Mouse (Mus musculus): ENCODE results near the gene Hapln1. TPM values are rescaled to one million over a fixed set of nuclear protein-coding genes. Genes with fewer than 3 reads are reported as not detected.

The Hapln1 gene
- total and polyA plus RNA-seq, 3 experiments, result under 0.01 TPM; not detected in 2

- no peak for DNase-seq (ENCODE audit: low spot score)
- TF ChIP-seq POLR2AphosphoS5 (IDR thresholded peaks at IDR 0.05; ENCODE audit: insufficient replicate concordance, low read depth, low read length), result no peak
- TF ChIP-seq GATA1 (IDR thresholded peaks at IDR 0.05; ENCODE audit: borderline replicate concordance, low read length), result no peak
- no peak for TF ChIP-seq CTCF (IDR thresholded peaks at IDR 0.05; ENCODE audit: low read depth, low read length)
- TF ChIP-seq GATA2 (IDR thresholded peaks at IDR 0.05; ENCODE audit: borderline replicate concordance, low read depth, low read length), result no peak
- TF ChIP-seq TAL1 (conservative IDR thresholded peaks at IDR 0.05; ENCODE audit: low read depth, low read length), result no peak
- no peak for ATAC-seq (ENCODE audit: extremely low read depth, insufficient number of reproducible peaks, low FRiP score, poor library complexity, severe bottlenecking)
- no peaks in the 10 kb centered on the region; the same call in 1 of the 2 replicates for H3K9me3 ChIP-seq (replicated peaks)
- no peaks in the 10 kb centered on the region for H3K4me1 ChIP-seq (ENCODE audit: insufficient read depth, low read depth, low read length)
- no peaks in the 10 kb centered on the region for H3K27me3 ChIP-seq (ENCODE audit: insufficient read depth, low read length)
- no peaks in the 10 kb centered on the region for H3K36me3 ChIP-seq (replicated peaks)
- no peak overlapping the region for H3K4me3 ChIP-seq (ENCODE audit: low read depth, low read length)
Measured at GRCm38 (mm10) chr13:89528716-89529115, 10.9 kb upstream of the Hapln1 start.

DNA sequence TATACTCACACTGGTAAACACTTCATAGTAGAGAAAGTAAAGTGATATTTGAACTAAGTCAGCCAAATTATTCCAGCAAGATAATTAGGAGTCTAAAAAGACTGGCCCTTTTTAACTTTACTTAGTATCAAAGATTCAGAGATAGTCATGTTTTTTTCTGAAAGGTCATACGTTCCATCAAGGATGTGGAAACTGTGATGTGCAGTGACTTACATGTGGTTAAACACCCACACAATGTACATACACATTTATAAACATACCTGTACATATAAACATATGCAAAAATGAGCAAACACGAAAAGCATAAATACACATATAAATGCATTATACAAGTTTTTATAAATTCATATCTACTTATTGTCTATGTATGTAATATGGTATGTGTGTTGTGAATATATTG lies 9.2 kb upstream of the Hapln1 start:
- TF ChIP-seq GATA1 (IDR thresholded peaks at IDR 0.05; ENCODE audit: borderline replicate concordance, low read length) (no peak), TAL1 (conservative IDR thresholded peaks at IDR 0.05; ENCODE audit: low read depth, low read length) (no peak), POLR2AphosphoS5 (IDR thresholded peaks at IDR 0.05; ENCODE audit: insufficient replicate concordance, low read depth, low read length) (no peak), GATA2 (IDR thresholded peaks at IDR 0.05; ENCODE audit: borderline replicate concordance, low read depth, low read length) (no peak), CTCF (IDR thresholded peaks at IDR 0.05; ENCODE audit: low read depth, low read length) (no peak)
- H3K36me3 ChIP-seq (replicated peaks), result no peaks in the 10 kb centered on the region

DNA sequence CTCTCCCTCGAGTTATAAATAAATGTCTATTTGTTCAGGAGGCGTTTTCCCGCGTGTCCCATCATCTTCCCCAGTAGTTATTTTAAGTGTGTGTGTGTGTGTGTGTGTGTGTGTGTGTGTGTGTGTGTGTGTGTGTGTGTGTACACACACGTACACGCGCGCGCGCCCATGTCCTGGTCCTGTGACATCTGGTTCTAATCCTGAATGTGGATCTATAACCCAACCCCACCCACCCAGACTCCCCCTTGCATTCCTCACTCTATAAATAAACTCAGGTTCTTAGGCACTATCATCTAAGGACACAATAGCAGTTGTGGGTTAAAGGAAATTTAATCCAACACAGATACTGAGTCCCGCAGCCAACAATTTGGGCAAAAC lies 280 bp downstream of the Hapln1 start:
- no peaks in the 10 kb centered on the region for H3K27me3 ChIP-seq (ENCODE audit: insufficient read depth, low read length)
- no peak for DNase-seq (ENCODE audit: low spot score)
- H3K36me3 ChIP-seq (replicated peaks), result no peaks in the 10 kb centered on the region
- ATAC-seq (ENCODE audit: extremely low read depth, insufficient number of reproducible peaks, low FRiP score, poor library complexity, severe bottlenecking), result no peak
- TF ChIP-seq GATA2 (IDR thresholded peaks at IDR 0.05; ENCODE audit: borderline replicate concordance, low read depth, low read length) (no peak), GATA1 (IDR thresholded peaks at IDR 0.05; ENCODE audit: borderline replicate concordance, low read length) (no peak), TAL1 (conservative IDR thresholded peaks at IDR 0.05; ENCODE audit: low read depth, low read length) (no peak), POLR2AphosphoS5 (IDR thresholded peaks at IDR 0.05; ENCODE audit: insufficient replicate concordance, low read depth, low read length) (no peak), CTCF (IDR thresholded peaks at IDR 0.05; ENCODE audit: low read depth, low read length) (no peak)
- H3K9me3 ChIP-seq (replicated peaks), result 0 out of 2 replicates have a peak, but pooled peaks cover 6% of the 10 kb centered on the region
- no peak overlapping the region for H3K4me3 ChIP-seq (ENCODE audit: low read depth, low read length)
- no peaks in the 10 kb centered on the region for H3K4me1 ChIP-seq (ENCODE audit: insufficient read depth, low read depth, low read length)

More for the DNA sequence above, 9.2 kb upstream of the Hapln1 start:
- DNase-seq (ENCODE audit: low spot score), result no peak
- H3K4me1 ChIP-seq (ENCODE audit: insufficient read depth, low read depth, low read length), result no peaks in the 10 kb centered on the region
- no peaks in the 10 kb centered on the region; the same call in 1 of the 2 replicates for H3K9me3 ChIP-seq (replicated peaks)
- no peak overlapping the region for H3K4me3 ChIP-seq (ENCODE audit: low read depth, low read length)
- no peaks in the 10 kb centered on the region for H3K27me3 ChIP-seq (ENCODE audit: insufficient read depth, low read length)
- ATAC-seq (ENCODE audit: extremely low read depth, insufficient number of reproducible peaks, low FRiP score, poor library complexity, severe bottlenecking), result no peak

- Histone ChIP-seq H3K27me3 (ENCODE audit: insufficient read depth, low read length) (no peaks in the 10 kb centered on the region), H3K4me1 (ENCODE audit: insufficient read depth, low read depth, low read length) (no peaks in the 10 kb centered on the region), H3K4me3 (ENCODE audit: low read depth, low read length) (no peak overlapping the region), H3K9me3 (replicated peaks) (0 out of 2 replicates have a peak, but pooled peaks cover 6% of the 10 kb centered on the region), H3K36me3 (replicated peaks) (no peaks in the 10 kb centered on the region)
- ATAC-seq (ENCODE audit: extremely low read depth, insufficient number of reproducible peaks, low FRiP score, poor library complexity, severe bottlenecking) (no peak), DNase-seq (ENCODE audit: low spot score) (no peak)
- TF ChIP-seq POLR2AphosphoS5 (IDR thresholded peaks at IDR 0.05; ENCODE audit: insufficient replicate concordance, low read depth, low read length) (no peak), GATA2 (IDR thresholded peaks at IDR 0.05; ENCODE audit: borderline replicate concordance, low read depth, low read length) (no peak), GATA1 (IDR thresholded peaks at IDR 0.05; ENCODE audit: borderline replicate concordance, low read length) (no peak), CTCF (IDR thresholded peaks at IDR 0.05; ENCODE audit: low read depth, low read length) (no peak), TAL1 (conservative IDR thresholded peaks at IDR 0.05; ENCODE audit: low read depth, low read length) (no peak)
Measured at GRCm38 (mm10) chr13:89540301-89540982, 846 bp downstream of the Hapln1 start.

DNA sequence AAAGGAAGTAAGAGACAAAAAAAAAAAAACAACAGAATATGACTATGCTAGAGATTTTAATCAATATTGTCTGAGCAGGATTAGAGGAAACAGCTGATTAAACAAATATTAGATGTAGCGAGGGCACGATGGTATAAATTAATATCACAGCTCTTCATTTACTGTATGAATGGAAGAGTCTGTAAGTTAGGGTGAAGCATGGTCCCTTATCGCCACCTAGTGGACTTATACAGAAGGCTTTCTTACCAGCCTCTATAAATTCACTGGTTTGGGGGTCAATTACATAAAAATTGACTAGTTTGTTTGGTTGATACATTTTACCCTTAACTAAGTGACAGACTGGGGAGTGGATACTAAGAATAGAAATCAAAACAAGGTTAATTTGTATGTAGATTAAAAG lies 3.4 kb downstream of the Hapln1 start:
- DNase-seq (ENCODE audit: low spot score) (peak; percentile 2), ATAC-seq (ENCODE audit: extremely low read depth, insufficient number of reproducible peaks, low FRiP score, poor library complexity, severe bottlenecking) (peak; percentile 40; the same call in 1 of the 2 replicates)
- Histone ChIP-seq H3K4me1 (ENCODE audit: insufficient read depth, low read depth, low read length) (no peaks in the 10 kb centered on the region), H3K4me3 (ENCODE audit: low read depth, low read length) (no peak overlapping the region), H3K36me3 (replicated peaks) (no peaks in the 10 kb centered on the region), H3K9me3 (replicated peaks) (0 out of 2 replicates have a peak, but pooled peaks cover 6% of the 10 kb centered on the region), H3K27me3 (ENCODE audit: insufficient read depth, low read length) (no peaks in the 10 kb centered on the region)
- TF ChIP-seq CTCF (IDR thresholded peaks at IDR 0.05; ENCODE audit: low read depth, low read length), result peak; percentile 13; the same call in 1 of the 2 replicates
- no peak for TF ChIP-seq GATA1 (IDR thresholded peaks at IDR 0.05; ENCODE audit: borderline replicate concordance, low read length)

DNA sequence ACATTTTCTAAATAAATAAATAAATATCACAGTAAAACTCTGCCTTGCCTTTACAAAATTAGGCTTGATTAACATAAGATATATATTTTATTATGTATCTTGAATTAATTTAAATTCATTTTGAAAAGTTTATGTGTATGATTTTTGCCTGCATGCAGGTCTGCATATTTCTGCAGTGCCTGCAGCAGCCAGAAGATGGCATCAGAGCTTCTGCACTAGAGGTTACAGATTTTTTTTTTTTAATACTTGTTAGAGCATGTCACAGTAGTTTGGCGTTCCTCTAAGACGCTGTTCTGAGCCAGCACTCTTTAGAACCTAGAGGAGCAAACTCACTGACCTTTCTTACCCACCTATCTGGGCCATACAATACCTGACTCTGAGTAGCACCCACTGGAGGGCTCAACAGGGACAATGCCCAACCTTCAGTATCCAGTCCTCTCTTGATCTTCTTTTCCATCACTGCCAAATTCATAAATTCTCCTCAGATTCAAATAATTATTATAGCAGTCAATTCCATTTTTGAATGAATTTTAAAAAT lies 8.7 kb downstream of the Hapln1 start:
- Histone ChIP-seq H3K27me3 (ENCODE audit: insufficient read depth, low read length) (no peaks in the 10 kb centered on the region), H3K4me1 (ENCODE audit: insufficient read depth, low read depth, low read length) (no peaks in the 10 kb centered on the region), H3K9me3 (replicated peaks) (no peaks in the 10 kb centered on the region), H3K4me3 (ENCODE audit: low read depth, low read length) (no peak overlapping the region), H3K36me3 (replicated peaks) (no peaks in the 10 kb centered on the region)
- DNase-seq (ENCODE audit: low spot score), result no peak
- TF ChIP-seq CTCF (IDR thresholded peaks at IDR 0.05; ENCODE audit: low read depth, low read length) (no peak), TAL1 (conservative IDR thresholded peaks at IDR 0.05; ENCODE audit: low read depth, low read length) (no peak), GATA1 (IDR thresholded peaks at IDR 0.05; ENCODE audit: borderline replicate concordance, low read length) (no peak), GATA2 (IDR thresholded peaks at IDR 0.05; ENCODE audit: borderline replicate concordance, low read depth, low read length) (no peak), POLR2AphosphoS5 (IDR thresholded peaks at IDR 0.05; ENCODE audit: insufficient replicate concordance, low read depth, low read length) (no peak)
- no peak for ATAC-seq (ENCODE audit: extremely low read depth, insufficient number of reproducible peaks, low FRiP score, poor library complexity, severe bottlenecking)

Data from G1E (cell line).